In the genomic region with DNA sequence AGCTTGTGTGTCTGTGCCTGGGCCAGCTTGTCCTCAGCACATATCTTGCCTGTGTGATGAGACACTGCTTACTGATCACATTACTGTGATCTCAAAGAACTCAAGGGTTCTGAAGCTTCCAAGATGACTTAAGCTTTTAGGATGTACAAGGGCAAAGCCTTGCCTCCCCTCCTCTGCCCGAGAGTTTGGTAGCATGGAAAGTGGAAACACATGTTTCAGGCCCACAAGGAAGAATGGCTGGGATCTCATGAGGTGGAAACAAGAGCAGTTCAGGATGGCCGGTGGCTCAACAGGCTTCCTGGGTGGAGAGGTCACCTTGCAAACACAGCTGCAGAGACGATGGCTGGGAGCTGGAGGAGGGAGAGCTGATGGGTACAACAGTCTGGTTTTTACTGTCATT, we compare ENCODE assay signal across 14 mouse cellular contexts.
"Had no signal": no experiment of that assay in that cellular context is flagged by ENCODE, and none has a peak within 500 bp of the region (broad histone marks: within the 10 kb centered on the region; RNA-seq: fewer than 3 reads in every experiment).

No protein-coding gene starts in this region.

- H3K9ac ChIP-seq: kidney, embryonic 15.5 days; liver, embryonic 14.5 days; midbrain, embryonic 15.5 days; neural tube, embryonic 12.5 days had no signal

- DNase-seq: kidney, postnatal 14 days; liver; lung, adult 18-20 months; lung, postnatal 36 days; right cerebral cortex, postnatal 4 days; spleen, adult 18-20 months; thymus, adult 18-20 months; thymus, postnatal 14 days had no signal

- ATAC-seq: midbrain, embryonic 15.5 days had no signal

- H3K27me3 ChIP-seq: kidney, embryonic 15.5 days; midbrain, embryonic 15.5 days; neural tube, embryonic 12.5 days had no signal

- H3K36me3 ChIP-seq: kidney, embryonic 15.5 days; midbrain, embryonic 15.5 days; neural tube, embryonic 12.5 days had no signal

- H3K4me1 ChIP-seq: midbrain, embryonic 15.5 days; neural tube, embryonic 12.5 days had no signal

- H3K27ac ChIP-seq: kidney, embryonic 15.5 days; left cerebral cortex, adult 2 months; liver, embryonic 14.5 days; midbrain, embryonic 15.5 days; neural tube, embryonic 12.5 days had no signal

- H3K4me3 ChIP-seq: kidney, embryonic 15.5 days; left cerebral cortex, adult 2 months; midbrain, embryonic 15.5 days; neural tube, embryonic 12.5 days had no signal

- H3K4me2 ChIP-seq: kidney, embryonic 15.5 days; midbrain, embryonic 11.5 days; midbrain, embryonic 15.5 days; neural tube, embryonic 12.5 days had no signal

- H3K9me3 ChIP-seq: kidney, embryonic 15.5 days; midbrain, embryonic 15.5 days; neural tube, embryonic 12.5 days had no signal
